Comparison of ENCODE assay signal across 22 mouse cellular contexts in genomic region chr14:103472554-103472905, GRCm38 (mm10). TPM values are rescaled to one million over a fixed set of nuclear protein-coding genes. Genes with fewer than 3 reads are reported as not detected.
DNase-seq lines count a peak whose midpoint lies in the region; ATAC-seq and TF ChIP-seq lines count a peak whose summit lies in the region.
"Had no signal": no experiment of that assay in that cellular context is flagged by ENCODE, and none has a peak within 500 bp of the region (broad histone marks: within the 10 kb centered on the region; RNA-seq: fewer than 3 reads in every experiment).

No protein-coding gene starts in this region.

- no peaks in the 10 kb centered on the region for H3K27me3 ChIP-seq in hindbrain, embryonic 13.5 days
- H3K27me3 ChIP-seq in hindbrain, embryonic 11.5 days (ENCODE audit: control insufficient read depth, insufficient read depth, low read length), result no peaks in the 10 kb centered on the region
- no peaks in the 10 kb centered on the region for H3K27me3 ChIP-seq in forebrain, postnatal 0 days (ENCODE audit: insufficient read depth, low read length)
- H3K27me3 ChIP-seq: limb, embryonic 13.5 days; lung, embryonic 15.5 days; midbrain, embryonic 12.5 days; stomach, embryonic 15.5 days had no signal

- H3K4me2 ChIP-seq in hindbrain, embryonic 13.5 days, result no peak overlapping the region
- no peak overlapping the region for H3K4me2 ChIP-seq in hindbrain, embryonic 11.5 days (replicated peaks; ENCODE audit: low read depth, low read length)
- H3K4me2 ChIP-seq in forebrain, postnatal 0 days (ENCODE audit: low read depth), result no peak overlapping the region
- H3K4me2 ChIP-seq: limb, embryonic 13.5 days; liver, embryonic 11.5 days; lung, embryonic 15.5 days; midbrain, embryonic 12.5 days; stomach, embryonic 15.5 days had no signal

- peaks cover 23% of the 10 kb centered on the region for H3K4me1 ChIP-seq in hindbrain, embryonic 13.5 days (replicated peaks)
- H3K4me1 ChIP-seq in hindbrain, embryonic 11.5 days (replicated peaks; ENCODE audit: control insufficient read depth, insufficient read depth, low read length), result no peaks in the 10 kb centered on the region
- H3K4me1 ChIP-seq in forebrain, postnatal 0 days (ENCODE audit: insufficient read depth), result no peaks in the 10 kb centered on the region
- H3K4me1 ChIP-seq: limb, embryonic 13.5 days; lung, embryonic 15.5 days had no signal

- no peaks in the 10 kb centered on the region for H3K9me3 ChIP-seq in hindbrain, embryonic 13.5 days
- no peaks in the 10 kb centered on the region for H3K9me3 ChIP-seq in hindbrain, embryonic 11.5 days (ENCODE audit: control insufficient read depth, low read length)
- no peaks in the 10 kb centered on the region for H3K9me3 ChIP-seq in forebrain, postnatal 0 days (ENCODE audit: low read length)
- H3K9me3 ChIP-seq: hindbrain, embryonic 10.5 days; limb, embryonic 13.5 days; lung, embryonic 15.5 days; midbrain, embryonic 12.5 days; stomach, embryonic 15.5 days had no signal

- H3K27ac ChIP-seq in gastrocnemius, adult 2 months, result peak overlapping the region; percentile 58; the same call in 1 of the 2 replicates
- 0 out of 2 replicates have a peak overlapping the region, but pooled peaks have one; percentile 35 for H3K27ac ChIP-seq in hindbrain, embryonic 13.5 days
- no peak overlapping the region for H3K27ac ChIP-seq in hindbrain, embryonic 11.5 days (ENCODE audit: low read depth, low read length)
- no peak overlapping the region for H3K27ac ChIP-seq in forebrain, postnatal 0 days (ENCODE audit: low read depth, low read length)
- H3K27ac ChIP-seq: limb, embryonic 13.5 days; lung, embryonic 15.5 days; midbrain, embryonic 12.5 days; stomach, embryonic 15.5 days had no signal

- no peak for DNase-seq in gastrocnemius, adult 2 months
- DNase-seq in gastrocnemius, postnatal 10 days, result no peak
- DNase-seq in hindbrain, embryonic 11.5 days (ENCODE audit: low spot score), result no peak
- DNase-seq in brain, adult 2 months (ENCODE audit: low read depth, low spot score), result peak; percentile 54
- DNase-seq in forebrain, postnatal 0 days, result no peak
- DNase-seq in kidney, postnatal 14 days, result no peak
- DNase-seq: kidney, adult 9 months; kidney, postnatal 10 days; thymus, postnatal 14 days had no signal

- no peaks in the 10 kb centered on the region for H3K36me3 ChIP-seq in hindbrain, embryonic 13.5 days
- H3K36me3 ChIP-seq in hindbrain, embryonic 11.5 days (ENCODE audit: control insufficient read depth, insufficient read depth, low read length), result no peaks in the 10 kb centered on the region
- no peaks in the 10 kb centered on the region for H3K36me3 ChIP-seq in forebrain, postnatal 0 days (ENCODE audit: insufficient read depth)
- H3K36me3 ChIP-seq: hindbrain, embryonic 10.5 days; limb, embryonic 13.5 days; lung, embryonic 15.5 days; midbrain, embryonic 12.5 days; stomach, embryonic 15.5 days had no signal

- no peak overlapping the region for H3K9ac ChIP-seq in hindbrain, embryonic 13.5 days
- no peak overlapping the region for H3K9ac ChIP-seq in hindbrain, embryonic 11.5 days (ENCODE audit: low read depth, low read length)
- 0 out of 2 replicates have a peak overlapping the region, but pooled peaks have one; percentile 6 for H3K9ac ChIP-seq in forebrain, postnatal 0 days
- H3K9ac ChIP-seq: limb, embryonic 13.5 days; lung, embryonic 15.5 days; midbrain, embryonic 12.5 days; stomach, embryonic 15.5 days had no signal

- WGBS in hindbrain, embryonic 13.5 days, result 62% methylated on average over 2 of the region's 2 CpGs
- 89% methylated on average over 2 of the region's 2 CpGs for WGBS in hindbrain, embryonic 11.5 days
- 48% methylated on average over 2 of the region's 2 CpGs for WGBS in forebrain, postnatal 0 days

- intact Hi-C loops in gastrocnemius, adult 2 months (cut with DNase I), result loop anchor here (5.0 kb wide), 1 partner anchor 200 kb away; no protein-coding TSS in a partner anchor

- TF ChIP-seq CTCF in gastrocnemius, adult 2 months (IDR thresholded peaks at IDR 0.05), result no peak
- no peak for TF ChIP-seq CTCF in forebrain, postnatal 0 days (IDR thresholded peaks at IDR 0.05; ENCODE audit: low read depth)

- no peak; the same call in 1 of the 2 replicates for ATAC-seq in hindbrain, embryonic 13.5 days (ENCODE audit: low FRiP score)
- no peak for ATAC-seq in hindbrain, embryonic 11.5 days (ENCODE audit: low FRiP score)
- ATAC-seq in forebrain, postnatal 0 days, result no peak
- ATAC-seq: activated CD4-positive, CD25-positive, alpha-beta regulatory T cell, adult 4 months; CD4-positive, CD25-positive, alpha-beta regulatory T cell, adult 4 months; intestine, postnatal 0 days had no signal

- H3K4me3 ChIP-seq in gastrocnemius, adult 2 months, result no peak overlapping the region
- H3K4me3 ChIP-seq in hindbrain, embryonic 13.5 days, result no peak overlapping the region
- H3K4me3 ChIP-seq in hindbrain, embryonic 11.5 days (ENCODE audit: low read depth, low read length), result no peak overlapping the region
- no peak overlapping the region for H3K4me3 ChIP-seq in forebrain, postnatal 0 days (ENCODE audit: low read depth, low read length)
- H3K4me3 ChIP-seq: hindbrain, embryonic 10.5 days; left cerebral cortex, adult 2 months; limb, embryonic 13.5 days; lung, embryonic 15.5 days; midbrain, embryonic 12.5 days; stomach, embryonic 15.5 days had no signal

RNA-seq across cellular contexts. Expression of gene Scel, which starts 40.6 kb away (rescaled TPM):
- total RNA-seq in gastrocnemius, adult 2 months (2021), result under 1 TPM; 0.10 to 0.20 TPM
- under 1 TPM in 1 of 2 experiments, not detected in 1; 0.14 TPM for total RNA-seq in gastrocnemius, postnatal 10 days (2021)
- polyA plus RNA-seq in hindbrain, embryonic 13.5 days (2015; fragmentation: Nextera tagmentation; extraction: Ambion mirVana), result 0.08 and 0.16 TPM in 2 replicates
- polyA plus RNA-seq in hindbrain, embryonic 11.5 days (2014; fragmentation: Nextera tagmentation; extraction: Ambion mirVana), result 0.11 and 0.54 TPM in 2 replicates
- 0.29 and 1.1 TPM in 2 replicates for total RNA-seq in forebrain, postnatal 0 days (2014; rRNA removed)
- 0.19 and 0.30 TPM in 2 replicates for polyA plus RNA-seq in forebrain, postnatal 0 days (2015; fragmentation: Nextera tagmentation; extraction: Ambion mirVana)
- total RNA-seq: megakaryocyte progenitor cell, adult 5-6 weeks; midbrain, postnatal 0 days had no signal
- polyA plus RNA-seq: activated CD4-positive, CD25-positive, alpha-beta regulatory T cell, adult 4 months had no signal

Comparison
In these comparisons a context has a peak if more than half of its experiments do, and no peak if none do; other contexts are left out.
1. H3K27ac ChIP-seq: peak in gastrocnemius, adult 2 months (single experiment) and hindbrain, embryonic 13.5 days (single experiment); none in hindbrain, embryonic 11.5 days (single experiment) and forebrain, postnatal 0 days (single experiment).